Mouse (Mus musculus) liver, adult 2 months (tissue): ENCODE results near the gene Serpina16.

Source experiments
- CTCF ChIP-seq: fragments of 200-500 bp; IDR thresholded peaks from 2 replicates; pipeline ENCODE4 v1.5.1; 2011; ENCODE audit warnings: low read depth, low read length, control low read depth
- POLR2A ChIP-seq: fragments of 200-500 bp; IDR thresholded peaks from 2 replicates; pipeline ENCODE4 v1.6.1; 2011; ENCODE audit warnings: low read length, control low read depth; ENCODE audit not compliant: insufficient read depth; ENCODE audit errors: extremely low read depth

DNA sequence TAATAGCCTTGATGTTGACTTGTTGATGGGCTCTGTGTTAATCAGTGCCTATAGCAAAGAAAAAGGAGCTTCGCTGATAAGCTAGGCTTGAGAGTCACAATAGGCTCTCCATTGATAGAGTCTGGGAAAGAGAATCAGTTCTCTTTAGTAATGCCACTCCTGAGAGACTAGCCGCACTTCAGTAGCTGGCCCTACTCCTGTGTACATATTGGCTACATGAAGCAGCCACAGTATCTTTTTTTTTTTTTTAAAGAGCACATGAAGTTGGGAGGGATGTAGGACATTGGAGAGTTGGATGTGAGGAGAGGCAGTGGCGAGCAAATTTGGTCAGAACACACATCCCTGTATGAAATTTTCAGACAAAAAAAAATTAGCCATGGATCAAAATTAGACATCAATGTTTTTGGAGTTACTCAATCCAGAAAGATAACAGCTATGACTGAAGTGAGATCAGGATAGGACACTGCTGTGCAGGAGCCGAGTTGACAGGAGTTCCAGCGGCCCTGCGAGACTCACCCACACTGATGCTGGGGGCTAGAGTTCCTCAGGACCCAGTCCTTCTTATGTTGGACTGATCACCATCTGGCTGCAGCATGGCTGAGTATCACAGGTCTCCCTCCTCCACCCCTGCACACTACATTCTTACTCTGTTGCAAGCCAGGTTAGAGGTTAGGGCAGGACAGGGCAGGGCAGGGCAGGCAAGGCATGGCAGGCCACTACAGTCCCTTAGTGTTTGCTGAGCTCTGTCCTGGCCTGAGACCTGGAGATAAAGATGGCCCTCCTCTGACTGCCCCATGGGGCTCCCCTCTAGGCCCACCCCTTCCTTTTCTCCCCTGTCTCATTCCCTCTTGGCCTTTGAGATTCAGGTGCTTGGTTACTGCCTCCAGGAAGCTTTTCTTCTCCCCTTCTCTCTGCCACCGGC lies 20.6 kb downstream of the Serpina16 start:
- no peak for TF ChIP-seq CTCF
- no peak for TF ChIP-seq POLR2A
